Mouse (Mus musculus) cerebellum, adult 2 months (tissue): ENCODE results near the gene Vamp3.

Source experiments
- CTCF ChIP-seq: fragments of 200-500 bp; IDR thresholded peaks from 2 replicates; pipeline ENCODE4 v1.5.1; 2011; ENCODE audit warnings: low read depth, mild to moderate bottlenecking, control low read depth, low read length, moderate library complexity, borderline replicate concordance; ENCODE audit not compliant: insufficient read depth
- POLR2A ChIP-seq: fragments of 200-500 bp; IDR thresholded peaks from 2 replicates; pipeline ENCODE4 v1.6.1; 2011; ENCODE audit warnings: low read length, control low read depth, borderline replicate concordance; ENCODE audit not compliant: insufficient read depth

DNA sequence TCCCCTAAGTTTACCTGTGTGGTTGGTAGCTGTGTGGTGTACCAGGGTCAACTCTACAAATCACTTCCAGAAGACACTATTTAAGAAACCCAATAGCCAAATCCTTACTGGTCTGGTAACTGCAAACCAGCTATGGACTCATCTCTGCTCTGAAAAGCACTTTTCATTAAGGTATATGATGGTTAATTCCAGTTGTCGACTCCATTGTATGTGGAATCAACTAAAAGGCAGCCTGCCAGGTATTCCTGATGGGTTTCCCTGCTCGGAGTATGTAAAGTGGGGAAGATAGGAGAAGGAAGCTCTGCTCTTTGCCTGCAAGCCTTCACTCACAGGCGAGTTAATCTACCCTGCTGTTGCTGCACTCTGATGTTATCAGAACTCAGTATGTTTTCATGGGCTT, 11.2 kb downstream of the Vamp3 start:
- TF ChIP-seq POLR2A (no peak), CTCF (no peak)
